Mouse (Mus musculus): ENCODE results near the gene Hoxb6.

The Hoxb6 gene

GRCm38 (mm10) chr11:96288455-96289221, 3.6 kb upstream of the Hoxb6 start:
- ChIA-PET CTCF (interaction anchor here in 1 of 4 experiments (0.5 kb wide), 1 partner anchor 110 kb away, joined by 8 read pairs; no protein-coding TSS in a partner anchor), POLR2A (interaction anchor here in 2 of 4 experiments (0.6 to 0.7 kb wide), 2 partner anchors 477 to 507 kb away, joined by 3 to 4 read pairs; no protein-coding TSS in a partner anchor)

- ChIA-PET POLR2A (no interaction called here), CTCF (interaction anchor here in 1 of 4 experiments (0.5 to 0.6 kb wide), 2 partner anchors 10 to 110 kb away, joined by 3 to 8 read pairs; no protein-coding TSS in a partner anchor)
Measured at GRCm38 (mm10) chr11:96289293-96289692, 3.0 kb upstream of the Hoxb6 start.

- ChIA-PET POLR2A (no interaction called here), CTCF (interaction anchor here in 1 of 4 experiments (0.6 kb wide), 1 partner anchor 11 kb away, joined by 3 read pairs; no protein-coding TSS in a partner anchor)
Measured at GRCm38 (mm10) chr11:96289837-96290236, 2.4 kb upstream of the Hoxb6 start.

- ChIA-PET POLR2A (interaction anchor here in 1 of 4 experiments (0.6 to 0.8 kb wide), 3 partner anchors 14 to 256 kb away, joined by 3 to 4 read pairs (median 3); partner anchors contain the start of gene Snf8), CTCF (interaction anchor here in 2 of 4 experiments (0.6 to 1.3 kb wide), 4 partner anchors 11 to 608 kb away, joined by 3 to 4 read pairs (median 4); no protein-coding TSS in a partner anchor)
Measured at GRCm38 (mm10) chr11:96290705-96291355, 1.4 kb upstream of the Hoxb6 start.

- CTCF ChIA-PET = interaction anchor here in 3 of 4 experiments (0.8 to 1.9 kb wide), 6 partner anchors 9 to 1080 kb away, joined by 3 to 12 read pairs (median 4); partner anchors contain the start of gene Hoxb5 (in 1 of the 3)
- POLR2A ChIA-PET = interaction anchor here in 1 of 4 experiments (1.0 kb wide), 2 partner anchors 10 to 18 kb away, joined by 3 to 4 read pairs; no protein-coding TSS in a partner anchor
Measured at GRCm38 (mm10) chr11:96292565-96293301, 457 bp downstream of the Hoxb6 start.

- ChIA-PET CTCF (interaction anchor here (0.7 to 1.9 kb wide), 7 partner anchors 10 to 1080 kb away, joined by 3 to 12 read pairs (median 4); partner anchors contain the start of gene Hoxb5 (in 1 of the 4)), POLR2A (interaction anchor here in 1 of 4 experiments (1.0 kb wide), 1 partner anchor 11 kb away, joined by 4 read pairs; no protein-coding TSS in a partner anchor)
Measured at GRCm38 (mm10) chr11:96293302-96293921, 1.1 kb downstream of the Hoxb6 start.

- ChIA-PET CTCF (interaction anchor here (0.5 to 3.6 kb wide), 12 partner anchors 9 to 515 kb away, joined by 3 to 18 read pairs (median 4); partner anchors contain the start of gene Hoxb5 (in 1 of the 4)), POLR2A (interaction anchor here in 1 of 4 experiments (0.7 to 1.3 kb wide), 4 partner anchors 10 to 219 kb away, joined by 3 to 6 read pairs (median 4); no protein-coding TSS in a partner anchor)
Measured at GRCm38 (mm10) chr11:96294245-96295091, 2.2 kb downstream of the Hoxb6 start.

- ChIA-PET POLR2A (interaction anchor here in 3 of 4 experiments (0.6 to 1.6 kb wide), 11 partner anchors 8 to 376 kb away, joined by 3 to 6 read pairs (median 4); partner anchors contain the start of gene Hoxb5 (in 1 of the 3)), CTCF (interaction anchor here (0.5 to 3.6 kb wide), 20 partner anchors 9 to 516 kb away, joined by 3 to 18 read pairs (median 3); partner anchors contain the start of genes Hoxb7 (in 1 of the 4) and Hoxb8 (in 1 of the 4))
Measured at GRCm38 (mm10) chr11:96295092-96295835, 3.0 kb downstream of the Hoxb6 start.

- CTCF ChIA-PET = interaction anchor here in 3 of 4 experiments (0.5 to 3.6 kb wide), 9 partner anchors 10 to 256 kb away, joined by 3 to 18 read pairs (median 3); partner anchors contain the start of gene Hoxb8 (in 1 of the 3)
Measured at GRCm38 (mm10) chr11:96296997-96297396, 4.7 kb downstream of the Hoxb6 start.

GRCm38 (mm10) chr11:96297428-96297827, 5.2 kb downstream of the Hoxb6 start:
- ChIA-PET POLR2A (interaction anchor here in 3 of 4 experiments (0.6 to 0.9 kb wide), 4 partner anchors 13 to 779 kb away, joined by 3 to 4 read pairs (median 3); no protein-coding TSS in a partner anchor), CTCF (interaction anchor here in 3 of 4 experiments (0.5 to 3.6 kb wide), 8 partner anchors 10 to 308 kb away, joined by 3 to 18 read pairs (median 4); no protein-coding TSS in a partner anchor)

More at GRCm38 (mm10) chr11:96296997-96297396, 4.7 kb downstream of the Hoxb6 start:
- POLR2A ChIA-PET = interaction anchor here in 2 of 4 experiments (0.6 to 1.6 kb wide), 3 partner anchors 18 to 526 kb away, joined by 3 to 4 read pairs (median 3); no protein-coding TSS in a partner anchor

GRCm38 (mm10) chr11:96297968-96298635, 5.8 kb downstream of the Hoxb6 start:
- ChIA-PET CTCF (interaction anchor here in 3 of 4 experiments (0.5 to 3.6 kb wide), 6 partner anchors 11 to 314 kb away, joined by 3 to 18 read pairs (median 4); no protein-coding TSS in a partner anchor), POLR2A (interaction anchor here in 2 of 4 experiments (0.6 to 0.9 kb wide), 2 partner anchors 14 to 778 kb away, joined by 3 to 4 read pairs; no protein-coding TSS in a partner anchor)

GRCm38 (mm10) chr11:96298895-96299667, 6.8 kb downstream of the Hoxb6 start:
- ChIA-PET CTCF (interaction anchor here in 1 of 4 experiments (0.7 kb wide), 1 partner anchor 227 kb away, joined by 5 read pairs; no protein-coding TSS in a partner anchor), POLR2A (interaction anchor here in 1 of 4 experiments (0.7 to 1.5 kb wide), 3 partner anchors 12 to 61 kb away, joined by 3 to 5 read pairs (median 4); partner anchors contain the start of gene Hoxb7)

GRCm38 (mm10) chr11:96299781-96300180, 7.5 kb downstream of the Hoxb6 start:
- ChIA-PET CTCF (interaction anchor here in 2 of 4 experiments (0.7 to 1.4 kb wide), 4 partner anchors 20 to 227 kb away, joined by 3 to 5 read pairs (median 4); no protein-coding TSS in a partner anchor), POLR2A (interaction anchor here in 2 of 4 experiments (0.6 to 1.5 kb wide), 4 partner anchors 13 to 132 kb away, joined by 3 to 4 read pairs (median 3); partner anchors contain the start of gene Hoxb7 (in 1 of the 2))

Data from embryonic stem cell, embryonic (primary cell).